27 mouse cellular contexts compared by ENCODE assay signal in the genomic region with DNA sequence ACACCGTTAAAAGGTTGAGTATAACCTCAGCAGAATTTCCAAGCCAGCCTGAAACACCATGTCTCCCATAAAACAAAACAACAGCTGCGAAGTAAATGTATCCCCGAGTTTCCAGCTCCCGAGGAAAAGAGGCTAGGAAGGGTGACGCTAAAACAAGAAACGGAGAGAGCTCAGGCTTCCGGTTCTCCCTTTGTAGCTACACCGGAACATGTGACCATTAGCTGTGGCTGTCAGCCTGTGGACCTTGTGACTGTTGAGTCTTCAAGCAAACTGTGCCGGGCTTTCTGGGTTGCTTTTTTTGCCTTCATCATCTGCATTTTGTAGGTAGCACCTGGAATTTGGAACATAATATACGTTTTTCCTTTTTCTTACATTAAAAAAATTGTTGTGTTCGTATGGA. TPM values are rescaled to one million over a fixed set of nuclear protein-coding genes. Genes with fewer than 3 reads are reported as not detected.
DNase-seq lines count a peak whose midpoint lies in the region; ATAC-seq and TF ChIP-seq lines count a peak whose summit lies in the region.
"Had no signal": no experiment of that assay in that cellular context is flagged by ENCODE, and none has a peak within 500 bp of the region (broad histone marks: within the 10 kb centered on the region; RNA-seq: fewer than 3 reads in every experiment).

No protein-coding gene starts in this region.

- intact Hi-C loops in heart, postnatal 25 days (cut with DNase I) = no loop called here

- TF ChIP-seq POLR2A in myocyte (IDR thresholded peaks at IDR 0.05; ENCODE audit: insufficient read length, low read depth) = no peak

- H3K27me3 ChIP-seq in heart, postnatal 0 days (ENCODE audit: control insufficient read depth, insufficient read depth, low read length) = no peaks in the 10 kb centered on the region
- no peaks in the 10 kb centered on the region for H3K27me3 ChIP-seq in neural tube, embryonic 11.5 days (ENCODE audit: control insufficient read depth, insufficient read depth, low read length)
- no peaks in the 10 kb centered on the region for H3K27me3 ChIP-seq in neural tube, embryonic 15.5 days (replicated peaks)
- no peaks in the 10 kb centered on the region for H3K27me3 ChIP-seq in myocyte (ENCODE audit: control insufficient read depth, insufficient read depth, insufficient read length)
- H3K27me3 ChIP-seq: embryonic facial prominence, embryonic 13.5 days; forebrain, embryonic 15.5 days; heart, embryonic 13.5 days; hindbrain, embryonic 13.5 days; liver, embryonic 13.5 days had no signal

- no peak overlapping the region for H3K4me2 ChIP-seq in heart, postnatal 0 days (ENCODE audit: low read depth, low read length)
- no peak overlapping the region for H3K4me2 ChIP-seq in neural tube, embryonic 11.5 days (ENCODE audit: low read depth)
- no peak overlapping the region for H3K4me2 ChIP-seq in neural tube, embryonic 15.5 days
- peak overlapping the region; percentile 13 for H3K4me2 ChIP-seq in myocyte (ENCODE audit: low read depth)
- H3K4me2 ChIP-seq: embryonic facial prominence, embryonic 13.5 days; forebrain, embryonic 15.5 days; heart, embryonic 13.5 days; hindbrain, embryonic 13.5 days; liver, embryonic 13.5 days had no signal

- H3K79me2 ChIP-seq in myocyte (ENCODE audit: control insufficient read depth, insufficient read depth) = peaks cover 96% of the 10 kb centered on the region

- H3K9me3 ChIP-seq in heart, postnatal 0 days (replicated peaks; ENCODE audit: control insufficient read depth, low read length) = no peaks in the 10 kb centered on the region
- H3K9me3 ChIP-seq in neural tube, embryonic 11.5 days (ENCODE audit: control insufficient read depth, low read length) = no peaks in the 10 kb centered on the region
- H3K9me3 ChIP-seq in neural tube, embryonic 15.5 days (replicated peaks) = no peaks in the 10 kb centered on the region
- H3K9me3 ChIP-seq: forebrain, embryonic 10.5 days; forebrain, embryonic 15.5 days; heart, embryonic 13.5 days; hindbrain, embryonic 13.5 days; liver, embryonic 13.5 days had no signal

- H3K27ac ChIP-seq in heart, postnatal 0 days (ENCODE audit: low read depth) = peak overlapping the region; percentile 20; the same call in 1 of the 2 replicates
- H3K27ac ChIP-seq in layer of hippocampus, adult 2 months = peak overlapping the region; percentile 58; the same call in 1 of the 2 replicates
- H3K27ac ChIP-seq in neural tube, embryonic 11.5 days (ENCODE audit: low read depth, low read length) = no peak overlapping the region
- no peak overlapping the region for H3K27ac ChIP-seq in neural tube, embryonic 15.5 days (replicated peaks)
- H3K27ac ChIP-seq: embryonic facial prominence, embryonic 13.5 days; forebrain, embryonic 10.5 days; forebrain, embryonic 15.5 days; liver, embryonic 13.5 days had no signal

- WGBS in heart, postnatal 0 days = 77% methylated on average over 11 of the region's 11 CpGs
- 87% methylated on average over 11 of the region's 11 CpGs for WGBS in neural tube, embryonic 11.5 days
- WGBS in neural tube, embryonic 15.5 days = 86% methylated on average over 11 of the region's 11 CpGs

- TF ChIP-seq CTCF in heart, postnatal 0 days (IDR thresholded peaks at IDR 0.05; ENCODE audit: low read depth) = no peak
- no peak for TF ChIP-seq CTCF in layer of hippocampus, adult 2 months (conservative IDR thresholded peaks at IDR 0.05)

- TF ChIP-seq EP300 in heart, postnatal 0 days (IDR thresholded peaks at IDR 0.05; ENCODE audit: low read depth) = no peak

- H3K9ac ChIP-seq in heart, postnatal 0 days (replicated peaks; ENCODE audit: low read depth, low read length) = no peak overlapping the region
- H3K9ac ChIP-seq in neural tube, embryonic 11.5 days (ENCODE audit: low read length) = no peak overlapping the region
- no peak overlapping the region for H3K9ac ChIP-seq in neural tube, embryonic 15.5 days (replicated peaks)
- H3K9ac ChIP-seq: embryonic facial prominence, embryonic 13.5 days; forebrain, embryonic 15.5 days; heart, embryonic 13.5 days; hindbrain, embryonic 13.5 days; liver, embryonic 13.5 days had no signal

- H3K36me3 ChIP-seq in heart, postnatal 0 days (replicated peaks; ENCODE audit: control insufficient read depth, insufficient read depth, low read length) = peaks cover 6% of the 10 kb centered on the region; the same call in 1 of the 2 replicates
- H3K36me3 ChIP-seq in neural tube, embryonic 11.5 days (ENCODE audit: control insufficient read depth, insufficient read depth, low read length) = no peaks in the 10 kb centered on the region
- no peaks in the 10 kb centered on the region for H3K36me3 ChIP-seq in neural tube, embryonic 15.5 days
- no peaks in the 10 kb centered on the region for H3K36me3 ChIP-seq in myocyte (ENCODE audit: control insufficient read depth, insufficient read depth)
- H3K36me3 ChIP-seq: embryonic facial prominence, embryonic 13.5 days; forebrain, embryonic 15.5 days; liver, embryonic 13.5 days had no signal

- DNase-seq in heart, postnatal 0 days (ENCODE audit: low spot score) = no peak
- DNase-seq in heart, postnatal 25 days (ENCODE audit: low spot score) = no peak
- DNase-seq in layer of hippocampus, adult 2 months (ENCODE audit: low spot score in 2 of 2) = no peak
- no peak for DNase-seq in layer of hippocampus, postnatal 25 days (ENCODE audit: extremely low spot score in 1 of 2, low spot score in 1 of 2)
- DNase-seq in neural tube, embryonic 11.5 days (ENCODE audit: low spot score) = peak; percentile 5
- DNase-seq in cerebellum, postnatal 25 days = no peak
- DNase-seq: adrenal gland, adult 2 months; adrenal gland, postnatal 36 days; cerebellum, adult 11 months; cerebellum, adult 9-10 months; heart, postnatal 36 days; kidney, adult 8-10 months; kidney, postnatal 10 days; left cerebral cortex, postnatal 4 days; liver, embryonic 13.5 days; lung, adult 18-20 months; lung, postnatal 10 days; midbrain, embryonic 14.5 days; thymus, adult 2 months; thymus, postnatal 4 days had no signal

- ATAC-seq in heart, postnatal 0 days (ENCODE audit: insufficient read depth, low read depth) = no peak
- ATAC-seq in neural tube, embryonic 11.5 days (ENCODE audit: insufficient read depth, low FRiP score, low TSS enrichment) = no peak
- ATAC-seq in neural tube, embryonic 15.5 days (ENCODE audit: low FRiP score) = no peak
- ATAC-seq: forebrain, embryonic 15.5 days had no signal

- H3K4me1 ChIP-seq in heart, postnatal 0 days (ENCODE audit: control insufficient read depth, insufficient read depth) = peaks cover 38% of the 10 kb centered on the region
- peaks cover 10% of the 10 kb centered on the region; the same call in 1 of the 2 replicates for H3K4me1 ChIP-seq in neural tube, embryonic 11.5 days (ENCODE audit: control insufficient read depth, insufficient read depth, low read length)
- peaks cover 57% of the 10 kb centered on the region for H3K4me1 ChIP-seq in neural tube, embryonic 15.5 days

- no peak overlapping the region for H3K4me3 ChIP-seq in heart, postnatal 0 days (ENCODE audit: low read depth, low read length)
- H3K4me3 ChIP-seq in layer of hippocampus, adult 2 months = no peak overlapping the region
- H3K4me3 ChIP-seq in neural tube, embryonic 11.5 days (ENCODE audit: low read depth, low read length) = no peak overlapping the region
- no peak overlapping the region for H3K4me3 ChIP-seq in neural tube, embryonic 15.5 days (replicated peaks)
- no peak overlapping the region for H3K4me3 ChIP-seq in myocyte
- H3K4me3 ChIP-seq: embryonic facial prominence, embryonic 13.5 days; forebrain, embryonic 10.5 days; forebrain, embryonic 15.5 days; heart, embryonic 13.5 days; hindbrain, embryonic 13.5 days; liver, embryonic 13.5 days had no signal

- H3ac ChIP-seq in myocyte (ENCODE audit: control insufficient read depth, insufficient read length) = no peak overlapping the region

TF ChIP-seq in myocyte, 11 proteins besides CTCF, POLR2A, EP300 and RAD21:
- TF ChIP-seq POLR2AphosphoS2 (IDR thresholded peaks at IDR 0.05; ENCODE audit: insufficient read length, low read depth) (no peak), E2F4 (IDR thresholded peaks at IDR 0.05; ENCODE audit: insufficient read depth) (no peak), TCF12 (IDR thresholded peaks at IDR 0.05; ENCODE audit: insufficient read depth, poor library complexity, severe bottlenecking) (no peak), MYOD1 (IDR thresholded peaks at IDR 0.05; ENCODE audit: control insufficient read depth in 1 of 3, insufficient read length in 2 of 3, low read depth in 2 of 3) (no peak), MAX (IDR thresholded peaks at IDR 0.05; ENCODE audit: low read depth) (no peak), SRF (IDR thresholded peaks at IDR 0.05; ENCODE audit: control insufficient read depth, insufficient read length, low read depth) (no peak), USF1 (IDR thresholded peaks at IDR 0.05; ENCODE audit: low read depth) (no peak), MYOG (IDR thresholded peaks at IDR 0.05; ENCODE audit: control insufficient read depth in 1 of 3, insufficient read depth in 1 of 3, insufficient read length in 2 of 3, low read depth in 2 of 3) (no peak), CEBPB (IDR thresholded peaks at IDR 0.05; ENCODE audit: insufficient read depth, poor library complexity, severe bottlenecking) (no peak), REST (IDR thresholded peaks at IDR 0.05; ENCODE audit: insufficient read depth, insufficient read length) (no peak), TCF3 (IDR thresholded peaks at IDR 0.05; ENCODE audit: insufficient read length, low read depth) (no peak)

RNA-seq across cellular contexts. Expression of gene Reep3, which starts 17.1 kb away (rescaled TPM):
- 24.0 and 26.6 TPM in 2 replicates for total RNA-seq in heart, postnatal 0 days (2014; rRNA removed; ENCODE audit: low replicate concordance)
- 25.6 and 26.8 TPM in 2 replicates for polyA plus RNA-seq in heart, postnatal 0 days (2015; fragmentation: Nextera tagmentation; extraction: Ambion mirVana)
- total RNA-seq in heart, postnatal 25 days (2021) = 10 to 100 TPM; 21.4 to 22.9 TPM
- total RNA-seq in layer of hippocampus, adult 2 months (2021) = 10 to 100 TPM; 18.3 to 21.9 TPM
- total RNA-seq in layer of hippocampus, postnatal 25 days (2021) = 10 to 100 TPM; 22.8 to 24.2 TPM
- polyA plus RNA-seq in neural tube, embryonic 11.5 days (2014; fragmentation: Nextera tagmentation; extraction: Ambion mirVana) = 40.6 and 42.1 TPM in 2 replicates
- 34.5 and 35.9 TPM in 2 replicates for polyA plus RNA-seq in neural tube, embryonic 15.5 days (2015; fragmentation: Nextera tagmentation; extraction: Ambion mirVana)
- 13.0 TPM for polyA plus RNA-seq in myocyte (2012; fragmentation: generic; extraction: Trizol)

RNA-seq across cellular contexts. Expression of gene Jmjd1c, which starts 17.9 kb away (rescaled TPM):
- total RNA-seq in heart, postnatal 0 days (2014; rRNA removed; ENCODE audit: low replicate concordance) = 42.4 and 55.3 TPM in 2 replicates
- 28.1 and 29.0 TPM in 2 replicates for polyA plus RNA-seq in heart, postnatal 0 days (2015; fragmentation: Nextera tagmentation; extraction: Ambion mirVana)
- total RNA-seq in heart, postnatal 25 days (2021) = 10 to 100 TPM; 38.5 to 40.9 TPM
- 100 to 1,000 TPM; 106 to 111 TPM for total RNA-seq in layer of hippocampus, adult 2 months (2021)
- total RNA-seq in layer of hippocampus, postnatal 25 days (2021) = 10 to 100 TPM; 80.3 to 98.6 TPM
- 47.6 and 52.2 TPM in 2 replicates for polyA plus RNA-seq in neural tube, embryonic 11.5 days (2014; fragmentation: Nextera tagmentation; extraction: Ambion mirVana)
- polyA plus RNA-seq in neural tube, embryonic 15.5 days (2015; fragmentation: Nextera tagmentation; extraction: Ambion mirVana) = 43.8 and 50.7 TPM in 2 replicates
- 5.6 TPM for polyA plus RNA-seq in myocyte (2012; fragmentation: generic; extraction: Trizol)

Comparison
In these comparisons a context has a peak if more than half of its experiments do, and no peak if none do; other contexts are left out.
1. H3K27ac ChIP-seq: peak in heart, postnatal 0 days (single experiment) and layer of hippocampus, adult 2 months (single experiment); none in neural tube, embryonic 11.5 days (single experiment) and neural tube, embryonic 15.5 days (single experiment).